Mouse (Mus musculus): Measurements from ENCODE around the gene Riiad1. TPM values are rescaled to one million over a fixed set of nuclear protein-coding genes. Genes with fewer than 3 reads are reported as not detected.
A peak's percentile ranks its signal among the peaks of the same experiment; 100 is the strongest.

Riiad1 gene
- polyA plus RNA-seq (2014; fragmentation: Nextera tagmentation; extraction: Ambion mirVana): 8.1 and 9.3 TPM in 2 replicates

DNA sequence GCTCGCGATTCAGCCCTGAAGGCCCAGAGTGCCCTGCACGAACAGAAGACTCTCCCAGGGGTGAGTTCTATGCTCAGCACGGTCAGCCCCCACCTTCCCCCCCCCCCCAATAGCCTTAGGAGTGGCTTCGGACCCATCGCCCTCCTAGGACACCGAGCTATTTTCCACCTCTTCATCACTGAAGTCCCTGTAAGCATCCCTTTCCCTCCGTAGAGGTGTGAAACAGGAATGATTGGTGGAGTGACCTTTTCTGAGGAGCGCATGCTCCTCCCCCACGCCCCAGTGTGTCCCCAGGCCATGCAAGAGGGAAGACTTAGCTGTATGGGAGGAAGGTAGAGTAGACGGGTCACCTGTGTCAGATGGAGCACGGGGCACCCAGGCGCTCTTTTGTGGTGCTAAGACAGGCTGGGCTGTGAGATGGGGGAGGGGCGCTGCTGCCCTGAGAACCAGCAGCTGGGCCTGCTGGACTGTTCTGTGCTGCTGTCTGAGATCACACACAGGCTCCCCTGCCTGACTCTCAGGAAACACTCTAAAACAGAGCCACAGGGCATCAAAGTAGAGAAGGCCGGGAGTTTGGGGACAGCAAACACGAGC is at the start of gene Riiad1:
Riiad1 (minus strand) TSS at position 51 of the 594 bp plus-strand sequence.
- Histone ChIP-seq H3K4me3 (ENCODE audit: low read depth, low read length) (peak within 1 kb of the TSS; percentile 16), H3K9ac (ENCODE audit: low read length) (no peak within 1 kb of the TSS), H3K4me1 (replicated peaks; ENCODE audit: control insufficient read depth, insufficient read depth, low read length) (0 out of 2 replicates have a peak, but pooled peaks cover 9% of the 10 kb centered on the region), H3K27ac (ENCODE audit: low read depth) (no peak within 1 kb of the TSS), H3K27me3 (replicated peaks; ENCODE audit: control insufficient read depth, insufficient read depth, low read length) (peaks cover 7% of the 10 kb centered on the region; the same call in 1 of the 2 replicates), H3K36me3 (ENCODE audit: control insufficient read depth, insufficient read depth, low read length) (no peaks in the 10 kb centered on the region), H3K9me3 (ENCODE audit: control insufficient read depth, low read length) (no peaks in the 10 kb centered on the region), H3K4me2 (ENCODE audit: low read length) (peak within 1 kb of the TSS; percentile 38)
- ATAC-seq (replicated peaks; ENCODE audit: low FRiP score, low TSS enrichment, low read depth): no peak
- WGBS: 12% methylated on average over 16 of the region's 16 CpGs
- no peak for DNase-seq (ENCODE audit: low spot score)

DNA sequence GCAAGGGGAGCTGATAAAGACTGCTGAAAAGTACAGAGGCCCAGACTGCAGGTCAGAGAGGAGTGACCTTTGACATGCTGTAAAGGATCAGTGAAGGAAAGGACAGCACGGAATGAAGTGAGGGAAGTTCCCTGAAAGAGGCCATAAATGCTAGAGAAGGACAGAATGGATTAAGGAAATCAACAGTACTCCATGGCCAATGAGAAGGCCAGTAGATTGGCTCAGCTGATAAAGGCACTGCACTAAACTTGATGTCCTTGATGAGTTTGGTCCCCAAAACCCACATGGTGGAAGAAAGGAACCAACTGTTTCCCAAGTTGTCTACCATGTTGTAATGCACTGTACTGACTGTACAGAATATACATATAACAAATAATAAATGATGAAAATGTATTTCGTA is 46.6 kb upstream of the Riiad1 start:
- ATAC-seq (replicated peaks; ENCODE audit: low FRiP score, low TSS enrichment, low read depth) (no peak), DNase-seq (ENCODE audit: low spot score) (no peak)
- 55% methylated on average over 2 of the region's 2 CpGs for WGBS
- Histone ChIP-seq H3K9me3 (ENCODE audit: control insufficient read depth, low read length) (no peaks in the 10 kb centered on the region), H3K4me2 (ENCODE audit: low read length) (no peak overlapping the region), H3K27me3 (replicated peaks; ENCODE audit: control insufficient read depth, insufficient read depth, low read length) (no peaks in the 10 kb centered on the region), H3K4me3 (ENCODE audit: low read depth, low read length) (no peak overlapping the region), H3K4me1 (replicated peaks; ENCODE audit: control insufficient read depth, insufficient read depth, low read length) (no peaks in the 10 kb centered on the region), H3K9ac (ENCODE audit: low read length) (no peak overlapping the region), H3K36me3 (ENCODE audit: control insufficient read depth, insufficient read depth, low read length) (peaks cover 58% of the 10 kb centered on the region), H3K27ac (ENCODE audit: low read depth) (no peak overlapping the region)

DNA sequence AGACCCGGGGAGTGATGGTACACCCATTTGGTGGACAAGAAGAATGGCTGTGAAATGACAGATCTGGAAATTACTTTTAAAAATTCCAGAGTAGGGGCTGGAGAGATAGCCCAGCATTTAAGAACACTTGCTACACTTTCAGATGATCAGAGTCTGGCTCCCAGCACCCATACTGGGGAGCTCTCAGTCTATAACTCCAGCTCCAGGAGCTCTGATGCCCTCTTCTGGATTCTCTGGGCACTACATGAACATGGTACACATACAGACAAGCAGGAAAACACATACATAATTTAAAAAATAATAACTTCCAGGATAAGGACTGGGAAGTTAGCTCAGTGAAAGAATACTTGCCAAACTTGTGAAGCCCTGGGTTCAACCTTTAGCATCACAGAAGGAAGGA is 26.5 kb upstream of the Riiad1 start:
- Histone ChIP-seq H3K27ac (ENCODE audit: low read depth) (no peak overlapping the region), H3K4me2 (ENCODE audit: low read length) (no peak overlapping the region), H3K9ac (ENCODE audit: low read length) (no peak overlapping the region), H3K27me3 (replicated peaks; ENCODE audit: control insufficient read depth, insufficient read depth, low read length) (no peaks in the 10 kb centered on the region), H3K4me3 (ENCODE audit: low read depth, low read length) (no peak overlapping the region), H3K9me3 (ENCODE audit: control insufficient read depth, low read length) (no peaks in the 10 kb centered on the region), H3K4me1 (replicated peaks; ENCODE audit: control insufficient read depth, insufficient read depth, low read length) (no peaks in the 10 kb centered on the region), H3K36me3 (ENCODE audit: control insufficient read depth, insufficient read depth, low read length) (peaks cover 63% of the 10 kb centered on the region)
- WGBS: 87% methylated on average over 1 of the region's 1 CpGs
- DNase-seq (ENCODE audit: low spot score): no peak
- ATAC-seq (replicated peaks; ENCODE audit: low FRiP score, low TSS enrichment, low read depth): no peak

DNA sequence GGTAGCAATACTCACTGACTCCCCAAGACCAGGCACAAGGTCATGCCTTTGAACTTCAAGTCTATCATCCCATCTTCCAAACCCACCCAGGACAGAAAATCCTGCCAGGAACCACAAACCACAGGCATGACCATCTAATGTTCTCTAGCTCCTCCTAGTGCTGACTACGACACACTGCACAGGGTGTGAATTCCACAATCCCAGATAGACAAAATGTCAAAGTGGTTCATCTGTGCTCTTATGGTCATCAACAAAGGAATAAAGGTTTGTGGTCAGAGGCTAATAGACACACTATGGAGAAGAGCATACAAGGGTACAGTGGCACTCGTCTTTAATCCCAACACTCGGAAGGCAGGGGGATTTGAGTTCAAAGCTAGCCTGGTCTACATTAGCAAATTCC is 22.1 kb upstream of the Riiad1 start:
- Histone ChIP-seq H3K27ac (ENCODE audit: low read depth) (no peak overlapping the region), H3K27me3 (replicated peaks; ENCODE audit: control insufficient read depth, insufficient read depth, low read length) (no peaks in the 10 kb centered on the region), H3K9me3 (ENCODE audit: control insufficient read depth, low read length) (no peaks in the 10 kb centered on the region), H3K36me3 (ENCODE audit: control insufficient read depth, insufficient read depth, low read length) (peaks cover 59% of the 10 kb centered on the region), H3K4me2 (ENCODE audit: low read length) (no peak overlapping the region), H3K9ac (ENCODE audit: low read length) (no peak overlapping the region), H3K4me3 (ENCODE audit: low read depth, low read length) (no peak overlapping the region), H3K4me1 (replicated peaks; ENCODE audit: control insufficient read depth, insufficient read depth, low read length) (no peaks in the 10 kb centered on the region)
- DNase-seq (ENCODE audit: low spot score) (no peak), ATAC-seq (replicated peaks; ENCODE audit: low FRiP score, low TSS enrichment, low read depth) (no peak)
- 78% methylated on average over 3 of the region's 3 CpGs for WGBS

DNA sequence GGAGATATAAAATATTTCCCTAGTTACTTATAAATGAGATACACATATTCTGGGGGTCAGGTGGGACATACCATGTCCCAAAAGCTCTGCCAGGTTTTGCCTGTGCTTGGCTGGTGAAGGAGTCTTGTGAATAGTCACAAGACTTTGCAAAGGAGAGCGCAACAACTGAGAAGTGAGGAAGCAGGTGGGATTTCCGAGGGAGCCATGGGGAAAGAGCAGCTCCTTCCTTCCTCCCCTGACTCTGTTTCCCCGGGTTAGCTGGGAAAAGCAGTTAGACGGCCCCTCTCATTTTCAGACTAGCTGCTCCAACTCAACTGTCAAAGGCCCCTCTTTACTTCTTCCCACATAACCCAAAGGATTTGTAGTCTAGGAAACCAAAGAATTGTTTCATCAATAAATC is 17.0 kb upstream of the Riiad1 start:
- 82% methylated on average over 4 of the region's 4 CpGs for WGBS
- Histone ChIP-seq H3K27ac (ENCODE audit: low read depth) (no peak overlapping the region), H3K4me2 (ENCODE audit: low read length) (no peak overlapping the region), H3K4me1 (replicated peaks; ENCODE audit: control insufficient read depth, insufficient read depth, low read length) (no peaks in the 10 kb centered on the region), H3K9me3 (ENCODE audit: control insufficient read depth, low read length) (no peaks in the 10 kb centered on the region), H3K9ac (ENCODE audit: low read length) (no peak overlapping the region), H3K36me3 (ENCODE audit: control insufficient read depth, insufficient read depth, low read length) (peaks cover 75% of the 10 kb centered on the region), H3K27me3 (replicated peaks; ENCODE audit: control insufficient read depth, insufficient read depth, low read length) (no peaks in the 10 kb centered on the region), H3K4me3 (ENCODE audit: low read depth, low read length) (no peak overlapping the region)
- ATAC-seq (replicated peaks; ENCODE audit: low FRiP score, low TSS enrichment, low read depth) (no peak), DNase-seq (ENCODE audit: low spot score) (no peak)

DNA sequence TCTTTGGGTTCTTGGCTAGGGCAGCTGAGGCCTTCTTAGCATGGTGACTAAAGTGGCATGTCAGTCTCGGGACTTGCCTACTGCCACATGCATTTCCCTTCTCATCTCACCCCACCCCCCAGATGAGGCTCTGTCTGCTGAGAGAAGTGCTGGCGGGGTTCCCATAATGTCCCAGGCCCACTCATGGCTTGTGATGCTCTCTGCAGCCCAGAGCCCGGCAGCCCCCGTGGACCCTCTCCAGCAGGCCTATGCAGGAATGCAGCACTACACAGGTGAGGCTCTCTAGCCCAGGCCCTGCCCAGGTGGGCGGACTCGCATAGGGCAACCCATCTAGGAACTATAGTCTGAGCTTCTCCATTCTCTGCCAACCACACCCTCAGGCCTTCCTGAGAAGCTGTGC is 7.4 kb upstream of the Riiad1 start:
- no peak overlapping the region for H3K4me2 ChIP-seq (ENCODE audit: low read length)
- H3K4me3 ChIP-seq (ENCODE audit: low read depth, low read length): no peak overlapping the region
- no peaks in the 10 kb centered on the region for H3K27me3 ChIP-seq (replicated peaks; ENCODE audit: control insufficient read depth, insufficient read depth, low read length)
- 71% methylated on average over 6 of the region's 6 CpGs for WGBS
- H3K9ac ChIP-seq (ENCODE audit: low read length): no peak overlapping the region
- H3K36me3 ChIP-seq (ENCODE audit: control insufficient read depth, insufficient read depth, low read length): 0 out of 2 replicates have a peak, but pooled peaks cover 4% of the 10 kb centered on the region
- no peak overlapping the region for H3K27ac ChIP-seq (ENCODE audit: low read depth)
- no peaks in the 10 kb centered on the region for H3K9me3 ChIP-seq (ENCODE audit: control insufficient read depth, low read length)
- no peaks in the 10 kb centered on the region for H3K4me1 ChIP-seq (replicated peaks; ENCODE audit: control insufficient read depth, insufficient read depth, low read length)
- DNase-seq (ENCODE audit: low spot score): no peak
- ATAC-seq (replicated peaks; ENCODE audit: low FRiP score, low TSS enrichment, low read depth): no peak

DNA sequence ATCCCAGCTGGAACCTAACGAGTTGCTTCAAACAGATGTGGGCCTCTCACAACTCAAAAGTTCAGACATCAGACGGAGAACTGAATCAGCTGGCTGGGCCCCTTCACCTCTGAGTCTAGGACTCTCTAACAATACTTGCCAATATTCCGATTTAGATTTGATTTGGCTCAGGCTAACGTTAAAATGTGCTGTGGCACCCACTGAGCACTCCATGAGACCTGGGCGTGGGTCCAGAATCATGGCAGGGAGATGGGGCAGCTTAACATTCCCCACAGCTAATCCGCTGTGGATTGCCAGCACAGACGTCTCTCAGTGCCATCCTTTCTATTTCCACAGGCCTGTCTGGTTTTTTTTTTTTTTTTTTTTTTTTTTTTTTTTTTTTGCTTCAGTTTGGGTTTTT is 5.8 kb upstream of the Riiad1 start:
- no peak overlapping the region for H3K27ac ChIP-seq (ENCODE audit: low read depth)
- no peaks in the 10 kb centered on the region for H3K27me3 ChIP-seq (replicated peaks; ENCODE audit: control insufficient read depth, insufficient read depth, low read length)
- H3K4me3 ChIP-seq (ENCODE audit: low read depth, low read length): no peak overlapping the region
- ATAC-seq (replicated peaks; ENCODE audit: low FRiP score, low TSS enrichment, low read depth): no peak
- H3K36me3 ChIP-seq (ENCODE audit: control insufficient read depth, insufficient read depth, low read length): no peaks in the 10 kb centered on the region
- DNase-seq (ENCODE audit: low spot score): no peak
- WGBS: 74% methylated on average over 7 of the region's 7 CpGs
- no peak overlapping the region for H3K4me2 ChIP-seq (ENCODE audit: low read length)
- no peaks in the 10 kb centered on the region for H3K4me1 ChIP-seq (replicated peaks; ENCODE audit: control insufficient read depth, insufficient read depth, low read length)
- H3K9ac ChIP-seq (ENCODE audit: low read length): no peak overlapping the region
- H3K9me3 ChIP-seq (ENCODE audit: control insufficient read depth, low read length): no peaks in the 10 kb centered on the region

DNA sequence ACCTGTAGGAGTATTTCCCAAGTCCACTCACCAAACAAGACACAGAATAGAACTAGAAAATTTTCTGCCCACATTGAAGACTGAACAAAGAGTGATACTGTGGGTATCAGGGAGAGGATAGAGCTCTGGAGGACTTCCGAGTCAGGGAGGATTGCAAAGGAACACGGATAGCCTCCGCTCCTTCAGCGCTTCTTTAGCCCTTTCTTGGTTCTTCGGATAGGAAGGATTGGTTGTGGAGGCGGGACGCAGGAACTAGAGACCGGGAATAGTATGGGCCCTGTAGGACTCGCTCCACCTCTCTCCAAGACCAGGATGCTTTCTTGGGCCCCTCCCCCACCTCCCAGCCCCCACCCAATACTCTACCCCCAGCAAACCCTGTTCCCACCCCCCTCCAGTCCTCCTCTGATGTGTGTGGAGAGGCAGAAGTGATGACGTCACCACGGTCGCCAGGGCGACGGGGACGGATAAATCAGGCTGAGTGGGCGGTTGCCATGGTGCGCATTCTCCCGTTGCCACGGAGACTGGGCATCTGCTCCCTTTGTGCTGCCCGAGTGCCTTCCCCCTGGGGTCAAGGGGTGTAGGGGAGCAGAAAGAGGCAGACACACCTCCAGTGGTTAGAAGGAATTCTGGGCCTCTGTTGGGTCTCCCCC is 3.8 kb upstream of the Riiad1 start:
- H3K27ac ChIP-seq (ENCODE audit: low read depth): no peak overlapping the region
- H3K9me3 ChIP-seq (ENCODE audit: control insufficient read depth, low read length): no peaks in the 10 kb centered on the region
- peaks cover 5% of the 10 kb centered on the region; the same call in 1 of the 2 replicates for H3K27me3 ChIP-seq (replicated peaks; ENCODE audit: control insufficient read depth, insufficient read depth, low read length)
- DNase-seq (ENCODE audit: low spot score) (peak; percentile 67), ATAC-seq (replicated peaks; ENCODE audit: low FRiP score, low TSS enrichment, low read depth) (peak; percentile 51)
- H3K4me1 ChIP-seq (replicated peaks; ENCODE audit: control insufficient read depth, insufficient read depth, low read length): no peaks in the 10 kb centered on the region
- no peaks in the 10 kb centered on the region for H3K36me3 ChIP-seq (ENCODE audit: control insufficient read depth, insufficient read depth, low read length)
- H3K4me2 ChIP-seq (ENCODE audit: low read length): no peak overlapping the region
- 27% methylated on average over 20 of the region's 20 CpGs for WGBS
- H3K9ac ChIP-seq (ENCODE audit: low read length): no peak overlapping the region
- H3K4me3 ChIP-seq (ENCODE audit: low read depth, low read length): no peak overlapping the region
